In genomic region chr10:18943296-18944075, GRCm38 (mm10) we compare ENCODE assay signal across 30 mouse cellular contexts.
A peak's percentile ranks its signal among the peaks of the same experiment; 100 is the strongest.
DNase-seq lines count a peak whose midpoint lies in the region; ATAC-seq and TF ChIP-seq lines count a peak whose summit lies in the region.
"Had no signal": no experiment of that assay in that cellular context is flagged by ENCODE, and none has a peak within 500 bp of the region (broad histone marks: within the 10 kb centered on the region; RNA-seq: fewer than 3 reads in every experiment).

No protein-coding gene starts in this region.

- no peaks in the 10 kb centered on the region for H3K27me3 ChIP-seq in heart, embryonic 10.5 days (ENCODE audit: insufficient read depth, poor library complexity, severe bottlenecking)
- H3K27me3 ChIP-seq: embryonic facial prominence, embryonic 15.5 days; forebrain, embryonic 12.5 days; heart, embryonic 15.5 days; hindbrain, embryonic 13.5 days; limb, embryonic 12.5 days; neural tube, embryonic 12.5 days; Patski had no signal

- WGBS in heart, embryonic 10.5 days = 64% methylated on average over 6 of the region's 6 CpGs
- WGBS in macrophage (ENCODE audit: missing documents) = 3% methylated on average over 6 of the region's 6 CpGs

- DNase-seq in heart, adult 11 months = peak; percentile 57
- DNase-seq in heart, embryonic 10.5 days (ENCODE audit: low spot score) = no peak
- DNase-seq in thymus, postnatal 10 days (ENCODE audit: low spot score in 2 of 2) = no peak
- no peak for DNase-seq in layer of hippocampus, postnatal 10 days (ENCODE audit: low spot score in 2 of 2)
- DNase-seq: adrenal gland, postnatal 14 days; cerebellum, adult 11-12 months; cerebellum, postnatal 14 days; forebrain, postnatal 0 days; kidney, postnatal 14 days; lung, postnatal 36 days; right cerebral cortex, postnatal 4 days; thymus, adult 2 months; thymus, postnatal 4 days had no signal

- peak; percentile 61 for ATAC-seq in monocyte, adult 5-6 weeks (replicated peaks; ENCODE audit: insufficient number of reproducible peaks, low FRiP score, low TSS enrichment, poor library complexity, severe bottlenecking)
- ATAC-seq: forebrain, postnatal 0 days; intestine, postnatal 0 days; midbrain, embryonic 16.5 days; Patski had no signal

- no peaks in the 10 kb centered on the region for H3K4me1 ChIP-seq in heart, embryonic 10.5 days
- H3K4me1 ChIP-seq in bone marrow macrophage, adult 2 months (ENCODE audit: control insufficient read depth, insufficient read depth, low read length) = peaks cover 23% of the 10 kb centered on the region
- H3K4me1 ChIP-seq: embryonic facial prominence, embryonic 10.5 days; embryonic facial prominence, embryonic 15.5 days; forebrain, embryonic 12.5 days; heart, embryonic 15.5 days; hindbrain, embryonic 13.5 days; limb, embryonic 12.5 days; neural tube, embryonic 12.5 days had no signal

- no peak for TF ChIP-seq POLR2A in bone marrow macrophage, adult 2 months (IDR thresholded peaks at IDR 0.05; ENCODE audit: borderline replicate concordance, low read depth, low read length)

- no peaks in the 10 kb centered on the region for H3K79me2 ChIP-seq in macrophage (ENCODE audit: inconsistent target)

- H3K36me3 ChIP-seq in heart, embryonic 10.5 days = no peaks in the 10 kb centered on the region
- no peaks in the 10 kb centered on the region for H3K36me3 ChIP-seq in macrophage (ENCODE audit: inconsistent target)
- H3K36me3 ChIP-seq: embryonic facial prominence, embryonic 10.5 days; embryonic facial prominence, embryonic 15.5 days; forebrain, embryonic 12.5 days; G1E; heart, embryonic 15.5 days; hindbrain, embryonic 13.5 days; limb, embryonic 12.5 days; neural tube, embryonic 12.5 days had no signal

- H3K9me3 ChIP-seq in heart, embryonic 10.5 days = no peaks in the 10 kb centered on the region
- H3K9me3 ChIP-seq: embryonic facial prominence, embryonic 10.5 days; embryonic facial prominence, embryonic 15.5 days; forebrain, embryonic 12.5 days; G1E; heart, embryonic 15.5 days; hindbrain, embryonic 13.5 days; limb, embryonic 12.5 days; neural tube, embryonic 12.5 days had no signal

- H3K4me3 ChIP-seq in heart, embryonic 10.5 days = no peak overlapping the region
- no peak overlapping the region for H3K4me3 ChIP-seq in bone marrow macrophage, adult 2 months (ENCODE audit: insufficient read depth, low read length)
- H3K4me3 ChIP-seq in macrophage (ENCODE audit: inconsistent target) = no peak overlapping the region
- H3K4me3 ChIP-seq: embryonic facial prominence, embryonic 10.5 days; embryonic facial prominence, embryonic 15.5 days; forebrain, embryonic 12.5 days; heart, embryonic 15.5 days; hindbrain, embryonic 13.5 days; left cerebral cortex, adult 2 months; limb, embryonic 12.5 days; myocyte; neural tube, embryonic 12.5 days had no signal

- TF ChIP-seq CTCF in bone marrow macrophage, adult 2 months (IDR thresholded peaks at IDR 0.05; ENCODE audit: low read depth, low read length) = no peak

- no peak overlapping the region for H3K27ac ChIP-seq in heart, embryonic 10.5 days
- peak overlapping the region; percentile 84 for H3K27ac ChIP-seq in bone marrow macrophage, adult 2 months (ENCODE audit: insufficient read depth, low read depth, low read length)
- H3K27ac ChIP-seq in macrophage = peak overlapping the region; percentile 93
- H3K27ac ChIP-seq: embryonic facial prominence, embryonic 10.5 days; embryonic facial prominence, embryonic 15.5 days; forebrain, embryonic 12.5 days; heart, embryonic 15.5 days; hindbrain, embryonic 13.5 days; left cerebral cortex, adult 2 months; limb, embryonic 12.5 days; liver, embryonic 14.5 days; neural tube, embryonic 12.5 days had no signal
